Mouse (Mus musculus): ENCODE results near the gene Hist1h2bq.
"Not testable (repeated sequence)": the region's sequence is repeated elsewhere in the genome, so short reads cannot be mapped to it uniquely, and the experiment has no call there.

- TF ChIP-seq POLR2A (IDR thresholded peaks at IDR 0.05; ENCODE audit: insufficient read length, low read depth); TCF12 (IDR thresholded peaks at IDR 0.05; ENCODE audit: insufficient read depth, poor library complexity, severe bottlenecking); POLR2AphosphoS2 (IDR thresholded peaks at IDR 0.05; ENCODE audit: insufficient read length, low read depth); USF1 (IDR thresholded peaks at IDR 0.05; ENCODE audit: low read depth); MAX (IDR thresholded peaks at IDR 0.05; ENCODE audit: low read depth); E2F4 (IDR thresholded peaks at IDR 0.05; ENCODE audit: insufficient read depth); SRF (IDR thresholded peaks at IDR 0.05; ENCODE audit: control insufficient read depth, insufficient read length, low read depth); CEBPB (IDR thresholded peaks at IDR 0.05; ENCODE audit: insufficient read depth, poor library complexity, severe bottlenecking); REST (IDR thresholded peaks at IDR 0.05; ENCODE audit: insufficient read depth, insufficient read length); MYOG (IDR thresholded peaks at IDR 0.05; ENCODE audit: control insufficient read depth in 1 of 3, insufficient read depth in 1 of 3, insufficient read length in 2 of 3, low read depth in 2 of 3); TCF3 (IDR thresholded peaks at IDR 0.05; ENCODE audit: insufficient read length, low read depth): not testable (repeated sequence)
These were observed 10.3 kb upstream of the Hist1h2bq start for GRCm38 (mm10) chr13:21820082-21820890.
